Mouse (Mus musculus) heart, postnatal 0 days (tissue): Measurements from ENCODE around the gene Gm20379.

Experiments used
- CTCF ChIP-seq: IDR thresholded peaks from 2 replicates; pipeline ENCODE4 v1.5.1; 2016; ENCODE audit warnings: antibody characterized with exemption, control low read depth, low read depth
- EP300 ChIP-seq: IDR thresholded peaks from 2 replicates; pipeline ENCODE4 v1.6.1; 2016; ENCODE audit warnings: antibody characterized with exemption, low read depth

GRCm38 (mm10) chr13:92277027-92277426 is 28.8 kb upstream of the Gm20379 start:
- no peak for TF ChIP-seq CTCF
- TF ChIP-seq EP300: no peak
